Mouse (Mus musculus): ENCODE results near the gene Pign. TPM values are rescaled to one million over a fixed set of nuclear protein-coding genes. Genes with fewer than 3 reads are reported as not detected.

Pign gene
- polyA plus RNA-seq, 1 experiment from 2014 or later, result 5.0 TPM

- Histone ChIP-seq H3K4me2 (replicated peaks; ENCODE audit: low read depth) (no peak overlapping the region), H3K36me3 (ENCODE audit: control insufficient read depth, insufficient read depth, low read length) (no peaks in the 10 kb centered on the region), H3K9me3 (ENCODE audit: control insufficient read depth, low read length) (no peaks in the 10 kb centered on the region), H3K9ac (ENCODE audit: low read length) (no peak overlapping the region), H3K27ac (replicated peaks) (peak overlapping the region; percentile 41; the same call in 1 of the 2 replicates), H3K4me3 (ENCODE audit: low read depth, low read length) (no peak overlapping the region), H3K27me3 (ENCODE audit: control insufficient read depth, insufficient read depth, low read length) (no peaks in the 10 kb centered on the region), H3K4me1 (replicated peaks; ENCODE audit: control insufficient read depth, insufficient read depth) (no peaks in the 10 kb centered on the region)
- WGBS, result 35% methylated on average over 4 of the region's 4 CpGs
- ATAC-seq (ENCODE audit: low FRiP score, low TSS enrichment), result peak; percentile 69; the same call in 1 of the 2 replicates
- no peak for DNase-seq (ENCODE audit: low spot score)
- no peak for TF ChIP-seq CTCF (IDR thresholded peaks at IDR 0.05; ENCODE audit: low read depth)
- TF ChIP-seq EP300 (optimal IDR thresholded peaks at IDR 0.05), result no peak
Measured at GRCm38 (mm10) chr1:105487037-105487436, 176.4 kb downstream of the Pign start.

Small RNA genes within 50 kb of the gene (microRNA-seq; reads per million reads assigned to microRNA genes)
- gene Gm22426, result not detected

Other genes with a start within 250 kb of the Pign start
- 19.9 and 21.5 TPM in 2 replicates for gene Relch, start 184 bp upstream of the Pign start, polyA plus RNA-seq (2015; fragmentation: Nextera tagmentation; extraction: Ambion mirVana)
- gene Tnfrsf11a, start 117.0 kb upstream of the Pign start, polyA plus RNA-seq (2015; fragmentation: Nextera tagmentation; extraction: Ambion mirVana), result 3.2 and 3.8 TPM in 2 replicates

Measured in stomach, postnatal 0 days (tissue).